Mouse (Mus musculus): ENCODE measurements at regions not wholly inside any gene's neighbourhood (a gene's known extent, or its start where the extent isn't known, plus 50 kb on each side); places are given as distances from the start of the nearest gene placed in this dataset.

GRCm38 (mm10) chr13:97363214-97363613 lies 122.3 kb downstream of the Enc1 start:
- H3K27ac ChIP-seq (ENCODE audit: control insufficient read depth, low read depth, low read length): no peak overlapping the region
- H3K36me3 ChIP-seq (ENCODE audit: control insufficient read depth in 1 of 2, insufficient read depth in 2 of 2, low read length in 2 of 2): no peaks in the 10 kb centered on the region
- H3K9ac ChIP-seq (ENCODE audit: control insufficient read depth, low read depth, low read length, poor library complexity, severe bottlenecking): no peak overlapping the region
- no peak for TF ChIP-seq MEF2A (IDR thresholded peaks at IDR 0.05; ENCODE audit: extremely low read depth, insufficient replicate concordance, low read depth, low read length, poor library complexity, severe bottlenecking)
- no peak for TF ChIP-seq MYC (IDR thresholded peaks at IDR 0.05; ENCODE audit: low read depth, low read length)
- TF ChIP-seq SIN3A (IDR thresholded peaks at IDR 0.05; ENCODE audit: low read length): no peak
- no peak for TF ChIP-seq POLR2A (IDR thresholded peaks at IDR 0.05; ENCODE audit: control insufficient read depth in 1 of 2, insufficient read depth in 1 of 2, low read depth in 1 of 2, low read length in 2 of 2, poor library complexity in 1 of 2)
- TF ChIP-seq MAFK (IDR thresholded peaks at IDR 0.05; ENCODE audit: borderline replicate concordance, low read depth, low read length): no peak
- TF ChIP-seq TAL1 (IDR thresholded peaks at IDR 0.05; ENCODE audit: low read length): no peak
- no peak for TF ChIP-seq ZC3H11A (IDR thresholded peaks at IDR 0.05; ENCODE audit: low read depth, low read length)
- TF ChIP-seq KAT2A (conservative IDR thresholded peaks at IDR 0.05; ENCODE audit: low read depth, low read length): no peak
- no peak for TF ChIP-seq ELF1 (IDR thresholded peaks at IDR 0.05; ENCODE audit: low read depth, low read length)
- TF ChIP-seq TBP (IDR thresholded peaks at IDR 0.05; ENCODE audit: low read depth, low read length): no peak
- TF ChIP-seq RCOR1 (IDR thresholded peaks at IDR 0.05; ENCODE audit: low read depth, low read length): no peak
- no peak for TF ChIP-seq NRF1 (IDR thresholded peaks at IDR 0.05; ENCODE audit: insufficient read depth, low read depth, low read length, poor library complexity, severe bottlenecking)
- TF ChIP-seq MXI1 (IDR thresholded peaks at IDR 0.05; ENCODE audit: low read depth, low read length): no peak
- no peak for TF ChIP-seq SMC3 (IDR thresholded peaks at IDR 0.05; ENCODE audit: low read depth, low read length)
- no peak for TF ChIP-seq USF2 (IDR thresholded peaks at IDR 0.05; ENCODE audit: borderline replicate concordance in 1 of 2, insufficient read depth in 1 of 2, low read depth in 1 of 2, low read length in 2 of 2)
- TF ChIP-seq MYB (IDR thresholded peaks at IDR 0.05; ENCODE audit: low read depth, low read length): no peak
- no peak for TF ChIP-seq POLR2AphosphoS2 (IDR thresholded peaks at IDR 0.05; ENCODE audit: low read length)
- TF ChIP-seq BHLHE40 (IDR thresholded peaks at IDR 0.05; ENCODE audit: borderline replicate concordance, low read depth, low read length): no peak
- TF ChIP-seq MAZ (IDR thresholded peaks at IDR 0.05; ENCODE audit: low read depth, low read length): no peak
- no peak for TF ChIP-seq HCFC1 (IDR thresholded peaks at IDR 0.05; ENCODE audit: low read depth, low read length)
- H3K4me3 ChIP-seq (ENCODE audit: control insufficient read depth in 1 of 2, insufficient read depth in 1 of 2, low read depth in 2 of 2, low read length in 2 of 2): no peak overlapping the region
- H3K9me3 ChIP-seq (replicated peaks; ENCODE audit: insufficient read depth, low read length): no peaks in the 10 kb centered on the region
- H3K4me1 ChIP-seq (ENCODE audit: control insufficient read depth in 1 of 2, insufficient read depth in 2 of 2, low read length in 2 of 2): no peaks in the 10 kb centered on the region
- H3K79me2 ChIP-seq (ENCODE audit: control insufficient read depth, insufficient read depth, low read length, poor library complexity): no peaks in the 10 kb centered on the region
- no peak for DNase-seq (ENCODE audit: low read depth, low spot score)
- H3K27me3 ChIP-seq (ENCODE audit: control insufficient read depth in 1 of 2, insufficient read depth in 2 of 2, low read length in 2 of 2): no peaks in the 10 kb centered on the region

- no peaks in the 10 kb centered on the region for H3K4me1 ChIP-seq (ENCODE audit: control insufficient read depth in 1 of 2, insufficient read depth in 2 of 2, low read length in 2 of 2)
- H3K27ac ChIP-seq (ENCODE audit: control insufficient read depth, low read depth, low read length): no peak overlapping the region
- H3K36me3 ChIP-seq (ENCODE audit: control insufficient read depth in 1 of 2, insufficient read depth in 2 of 2, low read length in 2 of 2): no peaks in the 10 kb centered on the region
- no peaks in the 10 kb centered on the region for H3K79me2 ChIP-seq (ENCODE audit: control insufficient read depth, insufficient read depth, low read length, poor library complexity)
- no peak for DNase-seq (ENCODE audit: low read depth, low spot score)
- no peaks in the 10 kb centered on the region for H3K27me3 ChIP-seq (ENCODE audit: control insufficient read depth in 1 of 2, insufficient read depth in 2 of 2, low read length in 2 of 2)
- TF ChIP-seq RCOR1 (IDR thresholded peaks at IDR 0.05; ENCODE audit: low read depth, low read length) (no peak), EP300 (IDR thresholded peaks at IDR 0.05; ENCODE audit: low read depth in 1 of 2, low read length in 2 of 2) (no peak), NELFE (IDR thresholded peaks at IDR 0.05; ENCODE audit: low read depth, low read length) (no peak), GABPA (IDR thresholded peaks at IDR 0.05; ENCODE audit: low read depth, low read length) (no peak), MAX (IDR thresholded peaks at IDR 0.05; ENCODE audit: low read length) (no peak), CTCF (IDR thresholded peaks at IDR 0.05 in 2 of 3, conservative IDR thresholded peaks at IDR 0.05 in 1 of 3; ENCODE audit: control insufficient read depth in 1 of 3, insufficient read depth in 1 of 3, low read depth in 2 of 3, low read length in 3 of 3, poor library complexity in 1 of 3, severe bottlenecking in 1 of 3) (no peak), MXI1 (IDR thresholded peaks at IDR 0.05; ENCODE audit: low read depth, low read length) (no peak), SIN3A (IDR thresholded peaks at IDR 0.05; ENCODE audit: low read length) (no peak), TAL1 (IDR thresholded peaks at IDR 0.05; ENCODE audit: low read length) (no peak)
- no peak overlapping the region for H3K4me3 ChIP-seq (ENCODE audit: control insufficient read depth in 1 of 2, insufficient read depth in 1 of 2, low read depth in 2 of 2, low read length in 2 of 2)
- no peak overlapping the region for H3K9ac ChIP-seq (ENCODE audit: control insufficient read depth, low read depth, low read length, poor library complexity, severe bottlenecking)
- H3K9me3 ChIP-seq (replicated peaks; ENCODE audit: insufficient read depth, low read length): no peaks in the 10 kb centered on the region
Measured at GRCm38 (mm10) chr13:97360551-97360950, 119.6 kb downstream of the Enc1 start.

Measured in MEL (cell line).